9 mouse cellular contexts compared by ENCODE assay signal in the genomic region with DNA sequence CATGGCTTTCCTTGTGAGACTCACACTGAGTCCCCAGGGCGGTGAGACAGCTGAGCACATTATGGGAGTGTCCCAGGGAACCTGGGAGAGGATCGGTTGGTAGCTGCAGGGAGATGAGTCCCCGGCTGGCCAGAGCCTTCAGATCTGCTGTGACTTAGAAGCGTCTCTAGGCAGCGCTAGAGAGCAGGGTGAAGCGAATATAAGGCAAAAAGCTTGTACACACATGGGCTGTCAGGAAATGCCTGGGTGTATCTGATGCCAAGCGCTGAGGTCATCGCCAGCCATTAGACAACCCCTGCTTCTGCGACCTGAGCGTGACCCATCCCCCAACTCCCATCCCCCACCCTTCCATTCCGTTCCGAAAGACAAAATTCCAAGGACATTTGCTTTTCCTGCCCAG.
DNase-seq lines count a peak whose midpoint lies in the region; ATAC-seq and TF ChIP-seq lines count a peak whose summit lies in the region.
"Had no signal": no experiment of that assay in that cellular context is flagged by ENCODE, and none has a peak within 500 bp of the region (broad histone marks: within the 10 kb centered on the region; RNA-seq: fewer than 3 reads in every experiment).

No protein-coding gene starts in this region.

- H3K9ac ChIP-seq in heart, adult 2 months (ENCODE audit: low read depth, low read length) = no peak overlapping the region
- no peak overlapping the region for H3K9ac ChIP-seq in liver, adult 2 months (ENCODE audit: low read depth, low read length)

- no peak for TF ChIP-seq POLR2A in heart, adult 2 months (IDR thresholded peaks at IDR 0.05; ENCODE audit: insufficient read depth, low read depth, low read length)
- TF ChIP-seq POLR2A in liver, adult 2 months (IDR thresholded peaks at IDR 0.05; ENCODE audit: extremely low read depth, insufficient read depth, low read length) = no peak

- H3K27ac ChIP-seq in heart, adult 2 months = no peak overlapping the region
- H3K27ac ChIP-seq in liver, adult 2 months (replicated peaks; ENCODE audit: insufficient read depth, low read depth, low read length) = no peak overlapping the region

- ATAC-seq in common myeloid progenitor, adult 5-6 weeks (replicated peaks; ENCODE audit: low read depth, poor library complexity, severe bottlenecking) = peak; percentile 97
- 0 out of 2 replicates have a peak, but pooled peaks have one; percentile 27 for ATAC-seq in monocyte, adult 5-6 weeks (replicated peaks; ENCODE audit: insufficient number of reproducible peaks, low FRiP score, low TSS enrichment, poor library complexity, severe bottlenecking)

- TF ChIP-seq EP300 in heart, adult 2 months (IDR thresholded peaks at IDR 0.05; ENCODE audit: insufficient read depth, low read depth, low read length) = peak; percentile 76

- WGBS in heart, adult 2 months = 4% methylated on average over 12 of the region's 12 CpGs
- WGBS in liver, adult 2 months = 9% methylated on average over 12 of the region's 12 CpGs

- TF ChIP-seq CTCF in heart, adult 2 months (IDR thresholded peaks at IDR 0.05) = peak; percentile 95
- peak; percentile 76 for TF ChIP-seq CTCF in liver, adult 2 months (IDR thresholded peaks at IDR 0.05; ENCODE audit: low read depth, low read length)

- H3K4me1 ChIP-seq in heart, adult 2 months (ENCODE audit: control insufficient read depth, insufficient read depth, low read length) = no peaks in the 10 kb centered on the region
- H3K4me1 ChIP-seq in liver, adult 2 months (ENCODE audit: control insufficient read depth, insufficient read depth, low read length) = peaks cover 3% of the 10 kb centered on the region; the same call in 1 of the 2 replicates

- H3K79me2 ChIP-seq in heart, adult 2 months (replicated peaks; ENCODE audit: control insufficient read depth, insufficient read depth, low read length) = no peaks in the 10 kb centered on the region
- H3K79me2 ChIP-seq in liver, adult 2 months (ENCODE audit: control insufficient read depth, insufficient read depth, low read length) = no peaks in the 10 kb centered on the region

- intact Hi-C loops in heart, adult 2 months (cut with DNase I) = loop anchor here (1.0 to 10.0 kb wide), 3 partner anchors 94 to 490 kb away; a partner anchor contains a TSS

- H3K36me3 ChIP-seq in heart, adult 2 months (ENCODE audit: control insufficient read depth, insufficient read depth, low read length) = no peaks in the 10 kb centered on the region
- no peaks in the 10 kb centered on the region for H3K36me3 ChIP-seq in liver, adult 2 months (ENCODE audit: control insufficient read depth, insufficient read depth, low read length)

- DNase-seq in 416B (ENCODE audit: low read depth) (peak; percentile 90), ZHBTc4 (ENCODE audit: low read depth, low spot score) (peak; percentile 91)
- peak; percentile 72 to 78 for DNase-seq in heart, adult 2 months
- peak; percentile 69 for DNase-seq in kidney, adult 18-20 months
- DNase-seq in liver, adult 2 months (ENCODE audit: extremely low read depth, low read depth, low spot score) = peak; percentile 67
- DNase-seq in testis, postnatal 14 days (ENCODE audit: low spot score) = peak; percentile 42

- peak overlapping the region; percentile 9 for H3K4me3 ChIP-seq in heart, adult 2 months
- H3K4me3 ChIP-seq in liver, adult 2 months (ENCODE audit: insufficient read depth, low read depth, low read length) = no peak overlapping the region
- H3K4me3 ChIP-seq: erythroblast, embryonic 14.5 days had no signal

- no peaks in the 10 kb centered on the region for H3K27me3 ChIP-seq in heart, adult 2 months (ENCODE audit: control insufficient read depth, insufficient read depth, low read length)
- H3K27me3 ChIP-seq in liver, adult 2 months (ENCODE audit: control insufficient read depth, insufficient read depth, low read length) = no peaks in the 10 kb centered on the region
